Mouse (Mus musculus) R1 (cell line): ENCODE measurements around the gene Nhsl2.
"Not testable (repeated sequence)": the region's sequence is repeated elsewhere in the genome, so short reads cannot be mapped to it uniquely, and the experiment has no call there.

Experiments used
- DNase-seq: peaks from one replicate; pipeline ENCODE4 v3.0.0-alpha.2; 2018; ENCODE audit warnings: low read depth, low spot score

Gene Nhsl2

GRCm38 (mm10) chrX:101849281-101849821, at the start of gene Nhsl2:
Nhsl2 (plus strand) TSS chrX:101849385.
- peak; percentile 72 for DNase-seq

DNA sequence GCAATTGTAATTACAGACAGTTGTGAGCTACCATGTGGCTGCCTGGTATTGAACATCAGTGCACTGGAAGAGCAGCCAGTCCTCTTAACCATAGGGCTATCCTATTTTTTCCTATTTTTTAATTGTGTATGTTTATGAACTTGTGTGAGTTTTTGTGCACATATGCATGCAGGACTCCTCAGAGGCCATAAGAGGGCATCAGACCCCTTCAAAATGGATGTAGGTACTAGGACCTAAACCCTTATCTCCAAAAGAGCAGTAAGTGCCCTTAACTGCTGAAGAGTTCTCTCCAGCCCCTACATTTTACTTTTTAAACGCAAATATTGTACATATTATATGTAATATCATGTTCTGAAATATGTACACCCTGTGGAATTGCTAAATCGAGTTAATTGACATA, 43.7 kb upstream of the Nhsl2 start:
- peak; percentile 36 for DNase-seq

DNA sequence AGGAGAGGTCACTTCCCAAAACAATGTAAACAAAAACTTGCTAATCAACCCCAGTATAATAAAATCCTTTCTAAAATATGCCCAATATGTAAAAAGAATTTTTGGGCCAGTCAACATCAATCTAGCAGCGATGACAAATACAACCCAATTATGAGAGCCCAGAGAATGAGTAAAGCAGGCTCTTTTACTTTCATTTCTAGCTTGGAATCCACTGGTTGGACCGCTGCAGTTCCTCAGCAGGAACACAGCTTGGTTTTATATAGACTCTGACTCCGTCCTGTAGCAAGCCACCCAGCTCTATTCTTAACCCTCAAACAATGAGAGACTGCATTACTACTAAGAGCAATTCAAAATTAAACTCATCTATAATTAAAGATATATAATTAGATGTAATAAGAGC, 37.4 kb upstream of the Nhsl2 start:
- DNase-seq: no peak

- DNase-seq: peak; percentile 28
These were observed 30.0 kb upstream of the Nhsl2 start for GRCm38 (mm10) chrX:101819163-101819562.

- DNase-seq: not testable (repeated sequence)
These were observed 29.2 kb upstream of the Nhsl2 start for GRCm38 (mm10) chrX:101819980-101820379.

GRCm38 (mm10) chrX:101847191-101847795, 1.9 kb upstream of the Nhsl2 start:
- no peak for DNase-seq

GRCm38 (mm10) chrX:101849901-101850551, 841 bp downstream of the Nhsl2 start:
- peak; percentile 13 for DNase-seq

GRCm38 (mm10) chrX:101851566-101852354, 2.6 kb downstream of the Nhsl2 start:
- DNase-seq: peak; percentile 18

DNA sequence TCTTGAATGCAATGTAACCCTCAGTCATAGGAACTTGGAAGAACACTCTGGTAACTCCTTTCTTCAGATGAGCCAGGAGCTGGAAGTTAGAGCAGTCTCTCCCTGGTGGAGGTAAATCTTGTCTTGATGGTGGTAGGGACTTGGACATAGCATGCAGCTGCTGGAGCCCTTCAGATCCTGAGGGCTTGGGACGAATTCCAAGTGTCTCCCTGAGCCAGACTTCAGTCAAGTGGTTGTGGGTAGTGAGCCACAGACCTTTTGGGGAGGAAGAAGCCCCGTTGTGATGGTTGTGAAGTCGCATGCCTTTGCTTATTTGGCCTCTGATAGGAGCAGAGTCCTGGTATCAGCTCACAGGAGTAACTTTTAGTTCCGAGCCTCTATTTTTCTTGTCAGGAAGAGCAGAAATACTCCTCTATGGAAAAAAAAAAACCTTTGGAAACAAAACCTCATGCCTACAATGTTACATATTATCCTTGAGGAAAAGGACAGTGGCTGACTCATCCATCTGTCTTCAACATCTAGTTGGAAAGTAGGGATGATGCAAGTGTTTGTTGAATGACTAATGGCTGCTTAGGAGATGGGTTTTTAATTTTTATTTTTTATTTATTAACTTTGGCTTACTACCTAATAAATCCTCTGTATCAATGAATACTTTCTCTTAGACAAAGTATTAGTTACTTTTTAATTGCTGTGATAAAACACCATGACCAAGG, 14.6 kb downstream of the Nhsl2 start:
- no peak for DNase-seq

DNA sequence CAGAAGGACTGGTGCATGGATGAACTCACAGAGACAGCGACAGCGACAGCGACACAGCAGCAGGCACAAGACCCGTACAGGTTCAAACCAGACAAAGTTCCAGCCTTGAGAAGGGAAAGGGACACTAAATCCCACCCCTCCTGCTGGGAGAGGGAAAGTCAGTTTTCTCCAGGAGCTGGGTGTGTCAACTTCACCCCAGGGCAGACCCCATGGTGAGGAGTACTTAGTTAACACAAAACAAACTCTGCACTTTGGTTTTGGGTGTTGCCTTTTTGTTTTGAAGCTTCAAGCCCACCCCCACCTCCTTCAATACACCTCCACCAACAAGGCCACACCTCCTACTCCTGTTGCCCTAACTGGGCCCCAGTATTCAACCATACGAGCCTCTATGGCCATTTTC, 15.6 kb downstream of the Nhsl2 start:
- peak; percentile 75 for DNase-seq

- no peak for DNase-seq
These were observed 25.0 kb downstream of the Nhsl2 start for GRCm38 (mm10) chrX:101874147-101874546.

DNA sequence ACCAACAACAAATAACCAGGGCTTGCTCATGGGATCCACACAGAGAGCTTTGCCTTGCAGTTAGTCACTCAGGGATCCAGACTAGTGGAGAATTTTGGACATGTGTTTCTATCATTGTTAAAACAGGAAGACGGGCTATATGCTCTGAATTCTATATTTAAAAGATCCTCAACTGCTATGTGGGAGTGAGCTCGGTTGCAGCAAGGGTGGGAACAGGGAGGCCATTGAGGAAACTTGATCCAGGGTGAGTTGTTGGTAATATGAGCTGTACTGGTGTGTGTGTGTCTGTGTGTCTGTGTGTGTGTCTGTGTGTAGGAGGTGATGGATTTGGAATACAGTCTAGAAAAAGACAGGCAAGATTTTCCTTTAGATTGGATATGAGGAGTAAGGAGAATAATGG, 25.7 kb downstream of the Nhsl2 start:
- DNase-seq: no peak

GRCm38 (mm10) chrX:101876136-101876535, 27.0 kb downstream of the Nhsl2 start:
- no peak for DNase-seq

DNA sequence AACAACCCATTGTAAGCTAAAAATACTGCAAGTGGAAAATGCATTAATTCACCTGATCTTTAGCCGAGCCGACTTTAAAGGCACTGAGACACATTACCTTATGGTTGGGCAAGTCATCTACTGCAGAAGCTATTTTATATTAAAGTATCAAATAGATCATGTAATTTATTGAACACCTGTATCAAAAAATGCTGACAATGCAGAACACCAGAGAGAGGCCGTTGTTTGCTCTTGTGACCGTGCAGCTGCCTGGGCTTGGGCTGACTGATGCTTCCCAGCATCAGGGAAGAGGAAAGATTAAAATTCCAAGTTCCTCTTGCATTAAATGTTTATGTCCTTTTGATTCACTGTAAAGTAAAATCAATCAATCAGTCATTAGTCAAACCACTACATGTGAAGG, 28.7 kb downstream of the Nhsl2 start:
- no peak for DNase-seq

- DNase-seq: no peak
These were observed 29.4 kb downstream of the Nhsl2 start for GRCm38 (mm10) chrX:101878546-101878945.

DNA sequence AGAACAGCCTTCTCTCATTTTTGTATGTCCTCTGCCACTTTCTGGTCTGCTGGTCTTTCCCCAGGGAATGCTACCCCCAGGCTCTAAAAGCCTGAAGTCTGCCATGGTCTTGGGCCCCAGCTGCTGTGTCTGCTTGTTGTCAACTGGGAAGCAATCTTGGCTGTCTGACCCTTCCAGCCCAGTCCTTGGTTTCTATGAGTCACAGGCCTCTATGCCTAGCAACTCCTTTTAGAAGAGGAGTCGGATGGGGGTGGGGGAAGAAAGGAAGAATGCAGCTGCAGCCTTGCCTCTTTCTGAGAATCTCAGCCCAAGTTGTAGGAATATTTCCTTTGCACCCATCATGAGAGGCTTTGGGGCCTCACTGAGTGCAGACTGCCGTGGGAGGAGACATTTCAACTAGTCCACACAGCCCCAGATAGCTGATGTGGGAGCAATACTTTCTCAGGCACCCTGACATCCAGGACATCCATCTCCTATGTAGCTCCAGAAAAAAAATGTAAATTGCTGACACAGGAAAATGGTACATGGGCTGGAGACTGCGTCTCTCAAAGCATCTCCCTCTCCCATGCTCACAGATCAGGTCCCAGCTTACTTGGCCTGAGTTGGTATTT, 33.1 kb downstream of the Nhsl2 start:
- DNase-seq: no peak

GRCm38 (mm10) chrX:101889384-101889783, 40.2 kb downstream of the Nhsl2 start:
- DNase-seq: no peak

- DNase-seq: no peak
These were observed 40.8 kb downstream of the Nhsl2 start for GRCm38 (mm10) chrX:101889813-101890469.

DNA sequence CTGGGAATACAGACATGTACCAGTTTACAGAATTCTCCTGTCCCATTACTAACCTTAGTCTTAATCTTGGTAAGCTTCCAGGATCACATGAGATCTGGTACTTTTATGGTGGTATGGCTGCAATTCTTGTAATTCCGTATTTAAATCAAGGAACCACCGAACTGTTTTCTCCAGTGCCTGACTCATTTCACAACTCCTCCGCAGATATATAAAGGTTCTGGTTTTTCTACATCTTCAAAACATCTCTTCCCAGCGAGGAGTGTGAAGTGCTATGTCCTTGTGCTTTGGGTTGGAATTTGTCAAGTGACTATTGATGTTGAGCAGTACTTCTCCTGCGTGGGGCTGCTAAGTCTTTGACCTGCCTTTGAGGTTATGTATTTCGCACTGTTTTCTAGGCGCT, 44.6 kb downstream of the Nhsl2 start:
- no peak for DNase-seq

GRCm38 (mm10) chrX:101898341-101898740, 49.2 kb downstream of the Nhsl2 start:
- no peak for DNase-seq
